Mouse (Mus musculus): ENCODE results near the gene Ell3. TPM values are rescaled to one million over a fixed set of nuclear protein-coding genes. Genes with fewer than 3 reads are reported as not detected.
"Not testable (repeated sequence)": the region's sequence is repeated elsewhere in the genome, so short reads cannot be mapped to it uniquely, and the experiment has no call there.

Gene Ell3
- 28.9 and 37.4 TPM in 2 replicates for polyA plus RNA-seq (2015; fragmentation: Nextera tagmentation; extraction: Ambion mirVana)

DNA sequence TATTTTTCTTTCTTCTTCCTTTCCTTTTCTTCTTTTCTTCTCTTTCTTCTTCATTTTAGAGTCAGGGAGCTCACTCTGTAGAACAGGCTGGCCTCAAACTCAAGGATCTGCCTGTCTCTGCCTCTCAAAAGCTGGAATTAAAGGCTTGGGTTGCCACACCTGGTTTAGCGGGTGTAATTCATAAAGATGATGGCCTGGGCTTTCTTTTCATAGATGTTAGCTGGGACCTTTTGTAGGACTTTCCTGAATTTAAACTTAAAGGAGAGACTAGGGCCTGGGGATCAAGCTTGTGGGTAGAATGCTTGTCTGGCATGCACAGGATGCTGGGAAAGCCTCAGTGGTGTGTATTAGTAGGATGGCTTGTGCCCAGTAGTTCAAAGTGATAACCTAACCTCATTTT is at the start of gene Ell3:
Gene Ell3 (minus strand): TSS at position 101 of the 400 bp plus-strand sequence.
- no peak for ATAC-seq (ENCODE audit: insufficient number of reproducible peaks, low FRiP score, low TSS enrichment, low read depth)
- Histone ChIP-seq H3K27me3 (peaks cover 3% of the 10 kb centered on the region; the same call in 1 of the 2 replicates), H3K4me1 (peaks cover 21% of the 10 kb centered on the region), H3K4me2 (replicated peaks) (peak within 1 kb of the TSS; percentile 95), H3K9ac (no peak within 1 kb of the TSS), H3K36me3 (peaks cover 6% of the 10 kb centered on the region), H3K9me3 (replicated peaks) (no peaks in the 10 kb centered on the region), H3K27ac (replicated peaks) (peak within 1 kb of the TSS; percentile 28; the same call in 1 of the 2 replicates), H3K4me3 (replicated peaks) (peak within 1 kb of the TSS; percentile 50; the same call in 1 of the 2 replicates)
- 83% methylated on average over 1 of the region's 1 CpGs for WGBS

DNA sequence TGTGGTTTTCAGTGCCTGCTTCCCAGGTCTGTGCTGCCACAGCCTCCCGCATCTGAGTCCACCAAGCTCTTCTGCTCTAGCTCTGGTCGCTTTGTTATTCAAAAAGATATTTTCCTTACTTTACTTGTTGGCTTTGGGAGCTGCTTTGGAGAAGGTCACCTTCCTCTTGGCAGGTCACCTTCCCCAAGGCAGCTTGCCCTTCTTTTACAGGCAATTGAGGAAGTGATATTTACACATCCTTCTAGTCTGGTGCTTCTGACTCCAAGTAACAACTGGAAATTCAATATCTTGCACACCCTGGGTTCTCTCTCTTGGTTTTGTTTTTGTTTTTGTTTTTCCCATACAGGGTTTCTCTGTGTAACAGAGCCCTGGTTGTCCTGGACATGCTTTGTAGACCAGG is 40.3 kb upstream of the Ell3 start:
- ATAC-seq (ENCODE audit: insufficient number of reproducible peaks, low FRiP score, low TSS enrichment, low read depth); H3K4me1 ChIP-seq; H3K9ac ChIP-seq; H3K27ac ChIP-seq (replicated peaks); H3K9me3 ChIP-seq (replicated peaks); H3K4me2 ChIP-seq (replicated peaks); H3K4me3 ChIP-seq (replicated peaks); H3K27me3 ChIP-seq; H3K36me3 ChIP-seq: not testable (repeated sequence)
- 78% methylated on average over 2 of the region's 2 CpGs for whole genome bisulfite sequencing

DNA sequence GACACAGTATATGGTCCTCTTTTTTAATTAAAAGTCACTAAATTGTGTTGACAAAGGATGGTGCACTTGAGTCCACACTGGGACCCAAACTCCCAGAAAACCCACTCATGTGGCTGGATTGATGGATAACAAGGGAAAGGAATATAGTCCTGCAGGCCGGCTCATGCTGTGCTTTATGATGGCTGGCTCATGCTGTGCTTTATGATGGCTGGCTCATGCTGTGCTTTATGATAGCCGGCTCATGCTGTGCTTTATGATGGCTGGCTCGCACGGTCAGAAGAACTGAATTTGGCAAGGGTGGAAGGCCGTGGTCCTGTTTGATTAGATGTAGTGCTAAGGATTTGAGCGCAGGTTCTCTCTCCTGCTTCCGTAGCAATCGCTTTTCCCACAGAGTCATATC is 39.5 kb upstream of the Ell3 start:
- no peak for ATAC-seq (ENCODE audit: insufficient number of reproducible peaks, low FRiP score, low TSS enrichment, low read depth)
- WGBS, result 75% methylated on average over 8 of the region's 8 CpGs
- H3K4me1 ChIP-seq, result no peaks in the 10 kb centered on the region

DNA sequence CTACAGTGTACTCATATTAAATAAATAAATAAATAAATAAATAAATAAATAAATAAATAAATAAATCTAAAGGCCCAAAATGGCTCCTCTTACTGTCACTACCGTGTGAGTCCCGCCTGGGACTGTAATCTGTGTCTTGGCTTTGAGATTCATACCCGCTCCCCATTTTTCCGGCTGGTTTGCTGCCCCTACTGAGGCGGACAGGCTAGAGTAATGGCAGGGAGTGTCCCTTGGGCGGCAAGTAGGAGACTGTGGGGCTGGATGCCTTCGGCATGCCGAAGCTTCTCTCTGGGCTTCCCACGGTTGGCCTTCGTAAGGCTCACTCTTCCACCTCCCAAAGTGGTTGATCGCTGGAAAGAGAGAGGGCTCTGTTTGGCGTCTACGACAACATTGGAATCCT is 36.8 kb upstream of the Ell3 start:
- not testable (repeated sequence) for H3K4me2 ChIP-seq (replicated peaks); H3K4me3 ChIP-seq (replicated peaks); ATAC-seq (ENCODE audit: insufficient number of reproducible peaks, low FRiP score, low TSS enrichment, low read depth); H3K27me3 ChIP-seq; H3K9me3 ChIP-seq (replicated peaks); H3K4me1 ChIP-seq; H3K27ac ChIP-seq (replicated peaks); H3K36me3 ChIP-seq; H3K9ac ChIP-seq
- WGBS, result 79% methylated on average over 13 of the region's 13 CpGs

More for the DNA sequence above, 39.5 kb upstream of the Ell3 start:
- Histone ChIP-seq H3K9ac (no peak overlapping the region), H3K36me3 (no peaks in the 10 kb centered on the region), H3K27ac (replicated peaks) (no peak overlapping the region), H3K4me2 (replicated peaks) (no peak overlapping the region), H3K9me3 (replicated peaks) (no peaks in the 10 kb centered on the region), H3K4me3 (replicated peaks) (no peak overlapping the region), H3K27me3 (no peaks in the 10 kb centered on the region)

DNA sequence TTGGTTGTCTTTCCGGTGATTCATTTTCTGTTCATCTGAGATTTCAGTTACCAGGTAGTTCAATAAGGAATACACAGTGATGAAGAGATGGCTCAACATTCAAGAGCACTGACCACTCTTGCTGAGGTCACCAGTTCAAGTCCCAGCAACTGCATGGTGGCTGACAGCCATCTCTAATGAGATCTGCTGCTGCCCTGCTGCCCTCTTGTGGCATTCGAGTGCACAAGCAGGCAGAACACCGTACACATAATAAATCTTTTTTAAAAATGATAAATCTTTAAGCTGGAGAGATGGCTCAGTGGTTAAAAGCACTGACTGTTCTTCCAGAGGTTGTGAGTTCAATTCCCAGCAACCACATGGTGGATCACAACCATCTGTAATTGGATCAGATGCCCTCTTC is 36.4 kb upstream of the Ell3 start:
- H3K9ac ChIP-seq, result no peak overlapping the region
- no peaks in the 10 kb centered on the region for H3K27me3 ChIP-seq
- H3K4me2 ChIP-seq (replicated peaks), result no peak overlapping the region
- no peaks in the 10 kb centered on the region for H3K4me1 ChIP-seq
- ATAC-seq (ENCODE audit: insufficient number of reproducible peaks, low FRiP score, low TSS enrichment, low read depth), result no peak
- no peak overlapping the region for H3K4me3 ChIP-seq (replicated peaks)
- no peaks in the 10 kb centered on the region for H3K36me3 ChIP-seq
- H3K9me3 ChIP-seq (replicated peaks), result no peaks in the 10 kb centered on the region
- 56% methylated on average over 3 of the region's 3 CpGs for WGBS
- no peak overlapping the region for H3K27ac ChIP-seq (replicated peaks)

DNA sequence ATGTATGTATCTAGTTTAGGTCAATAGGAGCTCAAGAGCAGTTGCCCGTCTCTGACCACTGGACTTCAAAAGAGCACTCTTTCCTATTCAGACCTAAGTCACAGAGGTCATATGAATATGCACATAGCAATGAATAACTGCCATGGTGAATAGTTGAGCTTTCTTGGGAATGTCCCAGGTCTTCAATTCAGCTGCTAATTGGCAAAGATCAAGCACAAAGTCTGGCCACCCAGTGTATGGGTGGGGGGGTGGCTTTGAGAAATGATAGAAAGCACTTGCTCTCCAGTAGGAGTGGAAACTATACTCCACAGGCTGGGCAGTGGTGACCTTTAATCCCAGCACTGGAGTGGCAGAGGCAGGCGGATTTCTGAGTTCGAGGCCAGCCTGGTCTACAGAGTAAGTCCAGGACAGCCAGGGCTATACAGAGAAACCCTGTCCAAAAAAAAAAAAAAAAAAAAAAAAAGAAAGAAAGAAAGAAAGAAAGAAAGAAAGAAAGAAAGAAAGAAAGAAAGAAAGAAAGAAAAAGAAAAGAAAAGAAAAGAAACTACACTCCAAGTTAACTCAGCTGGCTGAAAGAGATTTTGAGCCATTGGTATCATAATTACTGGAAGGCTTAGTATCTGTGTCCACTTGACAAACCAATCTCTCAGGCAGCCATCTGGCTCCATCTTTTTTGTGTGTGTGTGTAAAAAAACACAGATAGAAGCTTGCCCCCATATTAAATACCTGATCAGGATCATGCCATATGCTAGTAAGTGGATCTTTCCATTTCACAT is 33.6 kb upstream of the Ell3 start:
- H3K9me3 ChIP-seq (replicated peaks), result no peaks in the 10 kb centered on the region
- no peak overlapping the region for H3K4me3 ChIP-seq (replicated peaks)
- no peak for ATAC-seq (ENCODE audit: insufficient number of reproducible peaks, low FRiP score, low TSS enrichment, low read depth)
- no peaks in the 10 kb centered on the region for H3K4me1 ChIP-seq
- no peak overlapping the region for H3K4me2 ChIP-seq (replicated peaks)
- no peaks in the 10 kb centered on the region for H3K27me3 ChIP-seq
- H3K36me3 ChIP-seq, result no peaks in the 10 kb centered on the region
- H3K9ac ChIP-seq, result no peak overlapping the region
- 86% methylated on average over 3 of the region's 3 CpGs for WGBS
- no peak overlapping the region for H3K27ac ChIP-seq (replicated peaks)

DNA sequence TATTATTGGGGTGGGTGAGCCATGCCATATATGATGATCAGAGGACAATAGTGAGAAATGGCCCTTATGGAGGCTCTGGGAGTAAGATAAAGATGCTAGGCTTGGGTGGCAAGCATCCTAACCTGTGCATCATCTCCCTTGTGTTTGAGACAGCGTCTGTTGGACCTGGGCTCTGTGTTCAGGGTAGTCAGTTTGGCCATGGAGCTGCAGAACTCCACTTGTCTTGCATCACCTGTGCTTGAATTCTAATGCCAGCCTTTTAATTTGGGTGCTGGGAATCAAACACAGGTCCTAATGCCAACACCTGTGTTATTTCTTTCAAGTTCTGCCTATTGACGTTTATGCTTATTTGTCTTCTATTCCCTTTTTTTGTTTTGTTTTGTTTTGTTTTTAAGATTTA is 31.2 kb upstream of the Ell3 start:
- H3K4me2 ChIP-seq (replicated peaks); H3K9ac ChIP-seq; H3K27ac ChIP-seq (replicated peaks); H3K36me3 ChIP-seq; H3K9me3 ChIP-seq (replicated peaks); ATAC-seq (ENCODE audit: insufficient number of reproducible peaks, low FRiP score, low TSS enrichment, low read depth); H3K27me3 ChIP-seq; H3K4me3 ChIP-seq (replicated peaks); H3K4me1 ChIP-seq: not testable (repeated sequence)
- WGBS, result 96% methylated on average over 2 of the region's 2 CpGs

DNA sequence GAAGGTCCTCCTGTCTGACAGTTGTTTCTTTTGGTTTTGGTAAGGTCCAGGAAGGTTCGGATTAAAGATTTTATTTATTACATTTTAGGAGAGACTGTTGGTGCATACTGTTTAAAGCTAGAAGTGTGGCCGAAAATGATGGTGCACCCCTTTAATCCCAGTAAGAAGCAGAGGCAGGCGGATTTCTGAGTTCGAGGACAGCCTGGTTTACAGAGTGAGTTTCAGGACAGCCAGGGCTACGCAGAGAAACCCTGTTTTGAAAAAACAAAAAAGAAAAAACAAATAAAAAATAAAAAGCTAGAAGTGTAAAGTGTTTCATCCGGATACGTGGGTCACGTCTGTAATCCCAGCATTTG is 30.1 kb upstream of the Ell3 start:
- Histone ChIP-seq H3K27ac (replicated peaks) (peak overlapping the region; percentile 72), H3K4me1 (no peaks in the 10 kb centered on the region), H3K36me3 (no peaks in the 10 kb centered on the region), H3K9ac (0 out of 2 replicates have a peak overlapping the region, but pooled peaks have one; percentile 64), H3K4me2 (replicated peaks) (peak overlapping the region; percentile 71), H3K27me3 (no peaks in the 10 kb centered on the region), H3K4me3 (replicated peaks) (peak overlapping the region; percentile 65), H3K9me3 (replicated peaks) (no peaks in the 10 kb centered on the region)
- 0 out of 2 replicates have a peak, but pooled peaks have one; percentile 15 for ATAC-seq (ENCODE audit: insufficient number of reproducible peaks, low FRiP score, low TSS enrichment, low read depth)
- WGBS, result 31% methylated on average over 8 of the region's 8 CpGs

DNA sequence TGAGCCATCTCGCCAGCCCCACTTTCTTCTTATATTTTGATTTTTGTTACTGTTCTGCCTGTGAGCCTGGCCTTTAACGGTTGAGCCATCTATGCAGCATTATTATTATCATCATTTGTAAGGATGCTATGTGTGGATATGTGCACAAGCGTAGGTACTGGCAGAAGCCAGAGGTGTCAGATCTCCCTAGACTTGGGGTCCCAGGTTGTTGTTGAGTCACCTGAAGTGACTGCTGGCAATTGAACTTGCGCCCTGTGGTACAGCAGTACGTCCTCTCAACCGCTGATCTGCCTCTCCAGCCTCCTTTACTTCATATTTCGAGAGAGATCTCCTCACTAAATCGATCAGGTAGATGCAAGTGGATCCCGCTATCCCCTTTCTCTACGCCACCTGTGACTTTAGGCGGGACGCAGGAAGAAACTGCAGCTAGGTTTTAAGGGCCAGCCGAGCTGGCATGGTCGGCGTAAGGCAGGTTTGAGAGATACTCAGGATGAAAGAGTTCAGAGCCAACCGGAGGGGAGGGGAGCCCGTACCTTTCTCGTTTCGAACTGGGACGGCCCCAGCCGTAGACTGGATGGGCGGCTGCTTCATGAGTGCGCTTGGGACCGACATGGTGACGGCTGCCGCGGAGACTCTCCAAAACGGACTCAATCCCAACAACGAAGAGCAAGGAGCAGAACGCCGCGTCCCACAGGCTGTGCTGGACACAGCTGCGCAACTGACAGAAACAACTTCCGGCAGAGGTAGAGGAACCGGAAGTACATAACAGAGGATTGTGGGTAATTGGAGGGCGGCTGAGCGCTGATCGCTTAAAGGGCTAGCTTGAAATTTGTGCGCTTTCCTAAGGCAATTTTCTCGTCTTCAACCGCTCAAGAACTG is 29.5 kb upstream of the Ell3 start, which contains the start of gene Mfap1b:
Gene Mfap1b (minus strand): TSS at position 767 of the 879 bp plus-strand sequence.
- WGBS, result 7% methylated on average over 41 of the region's 41 CpGs
- H3K9me3 ChIP-seq (replicated peaks), result not testable (repeated sequence)

DNA sequence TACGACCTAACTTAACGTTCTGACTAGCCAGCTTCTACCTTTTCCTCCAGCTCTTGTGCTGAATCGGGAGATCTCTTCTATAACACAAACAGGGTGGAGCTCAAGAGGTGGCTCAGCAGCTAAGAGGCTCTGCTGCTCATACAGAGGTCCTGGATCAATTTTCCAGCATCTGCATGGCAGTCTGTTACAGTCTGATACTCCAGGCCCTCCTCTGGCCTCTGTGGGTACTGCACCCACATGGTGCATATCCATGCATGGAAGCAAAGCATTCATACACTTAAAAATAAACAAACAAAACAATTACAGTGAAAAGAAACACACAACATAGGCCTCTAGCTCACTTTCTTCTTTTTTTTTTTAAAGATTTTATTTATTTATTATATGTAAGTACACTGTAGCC is 28.7 kb upstream of the Ell3 start:
- not testable (repeated sequence) for H3K27me3 ChIP-seq; H3K36me3 ChIP-seq; H3K9me3 ChIP-seq (replicated peaks); H3K9ac ChIP-seq; H3K27ac ChIP-seq (replicated peaks); H3K4me1 ChIP-seq; ATAC-seq (ENCODE audit: insufficient number of reproducible peaks, low FRiP score, low TSS enrichment, low read depth)
- peak overlapping the region; percentile 71 for H3K4me2 ChIP-seq (replicated peaks)
- H3K4me3 ChIP-seq (replicated peaks), result 0 out of 2 replicates have a peak overlapping the region, but pooled peaks have one; percentile 65
- 96% methylated on average over 3 of the region's 3 CpGs for WGBS

More for the DNA sequence above, 29.5 kb upstream of the Ell3 start, which contains the start of gene Mfap1b:
- peak; percentile 86 for ATAC-seq (ENCODE audit: insufficient number of reproducible peaks, low FRiP score, low TSS enrichment, low read depth)
- Histone ChIP-seq H3K4me2 (replicated peaks) (peak within 1 kb of the TSS; percentile 71), H3K9ac (peak within 1 kb of the TSS; percentile 64), H3K4me3 (replicated peaks) (peak within 1 kb of the TSS; percentile 65), H3K27ac (replicated peaks) (peak within 1 kb of the TSS; percentile 72)
- H3K4me1 ChIP-seq, H3K36me3 ChIP-seq, H3K27me3 ChIP-seq: not testable (repeated sequence)

DNA sequence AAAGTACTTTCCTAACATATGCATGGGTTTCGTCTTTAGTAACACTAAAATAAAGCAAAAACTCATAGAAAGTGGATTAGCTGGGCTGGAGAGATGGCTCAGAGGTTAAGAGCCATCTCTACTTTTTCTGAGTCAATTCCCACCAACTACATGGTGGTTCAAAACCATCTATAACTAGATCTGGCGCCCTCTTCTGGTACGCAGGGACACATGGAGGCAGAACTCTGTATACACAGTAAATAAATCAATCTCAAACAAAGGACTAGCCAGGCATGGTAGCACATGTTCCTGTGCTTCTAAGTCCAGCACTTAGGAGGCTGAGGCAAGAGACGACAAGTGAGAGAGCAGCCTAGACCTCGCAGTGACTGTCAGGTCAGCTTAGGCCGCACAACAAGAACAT is 24.9 kb upstream of the Ell3 start:
- H3K9ac ChIP-seq; H3K4me3 ChIP-seq (replicated peaks); ATAC-seq (ENCODE audit: insufficient number of reproducible peaks, low FRiP score, low TSS enrichment, low read depth); H3K27me3 ChIP-seq; H3K36me3 ChIP-seq; H3K4me2 ChIP-seq (replicated peaks); H3K4me1 ChIP-seq; H3K27ac ChIP-seq (replicated peaks); H3K9me3 ChIP-seq (replicated peaks): not testable (repeated sequence)
- 47% methylated on average over 3 of the region's 6 CpGs for WGBS

Measured in embryonic facial prominence, embryonic 15.5 days (tissue).